Mouse (Mus musculus): ENCODE measurements around the gene Cers2.

DNA sequence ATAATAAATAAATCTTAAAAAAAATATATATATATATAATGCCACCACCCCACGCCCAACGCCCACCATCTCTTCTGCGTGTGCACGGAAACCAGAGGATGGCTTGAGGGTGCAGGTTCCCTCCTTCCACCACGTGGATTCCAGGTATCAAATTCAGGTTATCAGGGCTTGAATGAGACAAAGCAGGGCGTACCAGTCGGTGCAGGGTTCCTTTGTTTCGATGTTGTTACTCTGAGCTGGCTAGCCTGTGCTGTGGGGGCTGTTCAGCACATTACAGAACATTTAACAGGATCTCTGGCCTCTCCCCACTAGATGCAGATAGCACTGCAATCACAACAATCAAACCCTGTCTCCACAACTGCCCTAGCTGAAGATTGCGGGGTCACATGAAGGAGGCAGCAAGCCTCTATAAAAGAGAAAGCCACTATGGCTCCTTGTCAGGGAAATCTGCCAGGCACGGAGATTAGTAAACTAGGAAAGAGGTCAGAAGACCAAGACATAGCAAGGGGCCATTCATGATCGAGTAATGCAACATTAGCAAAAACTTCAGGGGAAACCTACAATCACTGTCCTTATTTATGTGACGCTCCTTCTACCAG is 43.7 kb upstream of the Cers2 start:
- no peak for TF ChIP-seq CTCF (IDR thresholded peaks at IDR 0.05; ENCODE audit: low read depth, low read length)
- TF ChIP-seq POLR2A (IDR thresholded peaks at IDR 0.05; ENCODE audit: extremely low read depth, insufficient read depth, low read length): no peak

Measured in liver, adult 2 months (tissue).